Mouse (Mus musculus) embryonic fibroblast, embryonic 13.5 days (primary cell): ENCODE measurements around the gene Txndc17. TPM values are rescaled to one million over a fixed set of nuclear protein-coding genes. Genes with fewer than 3 reads are reported as not detected.
"Not testable (repeated sequence)": the region's sequence is repeated elsewhere in the genome, so short reads cannot be mapped to it uniquely, and the experiment has no call there.

ENCODE experiments used
- H3K27ac ChIP-seq: 2 replicates; pipeline ENCODE4 v1.5.1; 2012; ENCODE audit warnings: low read length, control low read depth, inconsistent platforms; ENCODE audit not compliant: insufficient read depth
- H3K4me1 ChIP-seq: 2 replicates; pipeline ENCODE4 v1.6.1; 2011; ENCODE audit warnings: low read length; ENCODE audit not compliant: control insufficient read depth, insufficient read depth
- H3K4me3 ChIP-seq: 2 replicates; pipeline ENCODE4 v1.5.1; 2011; ENCODE audit warnings: mild to moderate bottlenecking, control low read depth, low read length; ENCODE audit not compliant: insufficient read depth
- CTCF ChIP-seq: IDR thresholded peaks from 2 replicates; pipeline ENCODE4 v1.5.1; 2011; ENCODE audit warnings: mild to moderate bottlenecking, control low read depth, low read length, moderate library complexity, borderline replicate concordance; ENCODE audit not compliant: insufficient read depth
- POLR2A ChIP-seq: IDR thresholded peaks from 2 replicates; pipeline ENCODE4 v1.6.1; 2011; ENCODE audit warnings: low read depth, mild to moderate bottlenecking, control low read depth, low read length, moderate library complexity
- polyA plus RNA-seq: library from polyadenylated mRNA; stranded (reverse); fragments of >200 nt; gene quantifications from 2 replicates; pipeline ENCODE4 v1.2.4, GENCODE M21; 2011; ENCODE audit warnings: low read depth; ENCODE audit not compliant: missing spikeins, insufficient read length

Txndc17 gene
- 131 and 168 TPM in 2 replicates for polyA plus RNA-seq

- H3K4me1 ChIP-seq, result no peaks in the 10 kb centered on the region
- H3K4me3 ChIP-seq, result peak within 1 kb of the TSS; percentile 96
- TF ChIP-seq CTCF (no peak), POLR2A (peak; percentile 98)
- no peak within 1 kb of the TSS for H3K27ac ChIP-seq
These were observed at the start of gene Txndc17, which contains the start of gene 4933427D14Rik for GRCm38 (mm10) chr11:72207204-72207833. Gene Txndc17, plus strand, starts transcription at chr11:72207547. Gene 4933427D14Rik, minus strand, starts transcription at chr11:72207459.

- Histone ChIP-seq H3K27ac (no peak overlapping the region), H3K4me1 (no peaks in the 10 kb centered on the region), H3K4me3 (no peak overlapping the region)
- TF ChIP-seq POLR2A, result no peak
- TF ChIP-seq CTCF, result no peak
These were observed 44.1 kb upstream of the Txndc17 start for GRCm38 (mm10) chr11:72163198-72163597.

- no peak overlapping the region for H3K4me3 ChIP-seq
- no peak overlapping the region for H3K27ac ChIP-seq
- no peak for TF ChIP-seq CTCF
- TF ChIP-seq POLR2A, result no peak
- H3K4me1 ChIP-seq, result no peaks in the 10 kb centered on the region
These were observed 37.5 kb upstream of the Txndc17 start for GRCm38 (mm10) chr11:72169871-72170270.

- H3K27ac ChIP-seq, H3K4me3 ChIP-seq, H3K4me1 ChIP-seq: not testable (repeated sequence)
These were observed 35.4 kb upstream of the Txndc17 start for GRCm38 (mm10) chr11:72171906-72172305.

- H3K4me1 ChIP-seq, result no peaks in the 10 kb centered on the region; the same call in 1 of the 2 replicates
- TF ChIP-seq CTCF (no peak), POLR2A (no peak)
- H3K4me3 ChIP-seq, result no peak overlapping the region
- H3K27ac ChIP-seq, result no peak overlapping the region
These were observed 33.8 kb upstream of the Txndc17 start for GRCm38 (mm10) chr11:72173506-72173905.

- no peak overlapping the region for H3K27ac ChIP-seq
- no peaks in the 10 kb centered on the region; the same call in 1 of the 2 replicates for H3K4me1 ChIP-seq
- TF ChIP-seq POLR2A, result no peak
- no peak for TF ChIP-seq CTCF
- no peak overlapping the region for H3K4me3 ChIP-seq
These were observed 32.6 kb upstream of the Txndc17 start for GRCm38 (mm10) chr11:72174721-72175120.

- Histone ChIP-seq H3K4me3 (no peak overlapping the region), H3K27ac (no peak overlapping the region), H3K4me1 (no peaks in the 10 kb centered on the region; the same call in 1 of the 2 replicates)
- no peak for TF ChIP-seq POLR2A
- no peak for TF ChIP-seq CTCF
These were observed 31.4 kb upstream of the Txndc17 start for GRCm38 (mm10) chr11:72175966-72176365.

GRCm38 (mm10) chr11:72176553-72176952, 30.8 kb upstream of the Txndc17 start:
- H3K4me3 ChIP-seq, result no peak overlapping the region
- no peak for TF ChIP-seq POLR2A
- no peak for TF ChIP-seq CTCF
- H3K27ac ChIP-seq, result no peak overlapping the region
- no peaks in the 10 kb centered on the region; the same call in 1 of the 2 replicates for H3K4me1 ChIP-seq

- H3K4me1 ChIP-seq, result no peaks in the 10 kb centered on the region; the same call in 1 of the 2 replicates
- no peak overlapping the region for H3K27ac ChIP-seq
- H3K4me3 ChIP-seq, result no peak overlapping the region
- no peak for TF ChIP-seq CTCF
- TF ChIP-seq POLR2A, result no peak
These were observed 26.8 kb upstream of the Txndc17 start for GRCm38 (mm10) chr11:72180556-72180955.

GRCm38 (mm10) chr11:72181136-72181535, 26.2 kb upstream of the Txndc17 start:
- Histone ChIP-seq H3K4me1 (no peaks in the 10 kb centered on the region; the same call in 1 of the 2 replicates), H3K27ac (no peak overlapping the region), H3K4me3 (no peak overlapping the region)
- no peak for TF ChIP-seq POLR2A
- TF ChIP-seq CTCF, result no peak

GRCm38 (mm10) chr11:72184252-72184651, 23.1 kb upstream of the Txndc17 start:
- Histone ChIP-seq H3K4me3 (no peak overlapping the region), H3K4me1 (no peaks in the 10 kb centered on the region), H3K27ac (no peak overlapping the region)
- TF ChIP-seq POLR2A, result no peak
- TF ChIP-seq CTCF, result no peak
